Mouse (Mus musculus) ES-E14 (cell line): ENCODE measurements at regions not wholly inside any gene's neighbourhood (a gene's known extent, or its start where the extent isn't known, plus 50 kb on each side); places are given as distances from the start of the nearest gene placed in this dataset.

Experiments
- DNase-seq: peaks from one replicate; pipeline ENCODE4 v3.0.0-alpha.2; 2013; ENCODE audit warnings: low read depth, low spot score
- H3K27ac ChIP-seq: 2 replicates; pipeline ENCODE4 v1.5.1; 2012; ENCODE audit warnings: low read depth, mild to moderate bottlenecking, low read length, moderate library complexity, mixed read lengths; ENCODE audit not compliant: poor library complexity, insufficient read depth, severe bottlenecking
- H3K36me3 ChIP-seq: 2 replicates; pipeline ENCODE4 v1.6.1; 2012; ENCODE audit warnings: mild to moderate bottlenecking, low read length, moderate library complexity, mixed read lengths; ENCODE audit not compliant: control insufficient read depth, poor library complexity, insufficient read depth, severe bottlenecking
- H3K4me1 ChIP-seq, 2 experiments: fragments of 150-350 bp in 1 of 2; sonication (generic) in 1 of 2; 2 replicates each; pipeline ENCODE4 v1.6.1; 2012; ENCODE audit warnings: low read length in 2 of 2, mild to moderate bottlenecking in 1 of 2, mixed read lengths in 1 of 2; ENCODE audit not compliant: control insufficient read depth in 2 of 2, insufficient read depth in 2 of 2, poor library complexity in 1 of 2
- H3K4me3 ChIP-seq, 2 experiments: fragments of 150-350 bp in 1 of 2; sonication (generic) in 1 of 2; 2 replicates each; pipeline ENCODE4 v1.5.1; 2012; ENCODE audit warnings: low read length in 2 of 2, low read depth in 1 of 2, mild to moderate bottlenecking in 1 of 2, mixed read lengths in 1 of 2; ENCODE audit not compliant: insufficient read depth in 1 of 2, poor library complexity in 1 of 2, severe bottlenecking in 1 of 2
- H3K9ac ChIP-seq: 2 replicates; pipeline ENCODE4 v1.6.1; 2012; ENCODE audit warnings: low read depth, mild to moderate bottlenecking, low read length, mixed read lengths; ENCODE audit not compliant: poor library complexity, insufficient read depth, severe bottlenecking
- H3K9me3 ChIP-seq: fragments of 150-350 bp; sonication (generic); 2 replicates; pipeline ENCODE4 v1.6.1; 2012; ENCODE audit warnings: low read depth, mild to moderate bottlenecking, low read length; ENCODE audit not compliant: control insufficient read depth, insufficient read depth
- CHD2 ChIP-seq: IDR thresholded peaks from 2 replicates; pipeline ENCODE4 v1.6.1; 2014; ENCODE audit warnings: mild to moderate bottlenecking, low read depth, low read length, inconsistent platforms
- HCFC1 ChIP-seq: IDR thresholded peaks from 2 replicates; pipeline ENCODE4 v1.6.1; 2012; ENCODE audit warnings: low read length, inconsistent platforms, borderline replicate concordance; ENCODE audit not compliant: insufficient read depth
- MAFK ChIP-seq: IDR thresholded peaks from 2 replicates; pipeline ENCODE4 v1.6.1; 2014; ENCODE audit warnings: mild to moderate bottlenecking, low read depth, low read length, inconsistent platforms; ENCODE audit not compliant: insufficient read depth
- ZC3H11A ChIP-seq: IDR thresholded peaks from 2 replicates; pipeline ENCODE4 v1.6.1; 2012; ENCODE audit warnings: low read depth, mild to moderate bottlenecking, inconsistent platforms, low read length, borderline replicate concordance
- ZNF384 ChIP-seq: IDR thresholded peaks from 2 replicates; pipeline ENCODE4 v1.6.1; 2012; ENCODE audit warnings: low read depth, low read length, inconsistent platforms
- in situ Hi-C, 2 experiments: fragments of 600-800 bp; cut with MboI; formaldehyde crosslinking; loops; one replicate each; pipeline ENCODE4 v1.15.1; 2025; ENCODE audit warnings: low sequenced_read_pairs in 2 of 2, inconsistent platforms in 1 of 2; ENCODE audit not compliant: unreplicated experiment in 2 of 2

GRCm38 (mm10) chr6:109125447-109125846 is 297.0 kb downstream of the Edem1 start:
- in situ Hi-C loops: no loop called here
- Histone ChIP-seq H3K4me3 (no peak overlapping the region), H3K9ac (no peak overlapping the region), H3K9me3 (no peaks in the 10 kb centered on the region), H3K4me1 (no peaks in the 10 kb centered on the region), H3K27ac (no peak overlapping the region), H3K36me3 (no peaks in the 10 kb centered on the region)
- TF ChIP-seq HCFC1 (no peak), ZNF384 (no peak), MAFK (no peak), ZC3H11A (no peak), CHD2 (no peak)
- no peak for DNase-seq

GRCm38 (mm10) chr6:109127203-109127602 is 298.8 kb downstream of the Edem1 start:
- Histone ChIP-seq H3K9me3 (no peaks in the 10 kb centered on the region), H3K27ac (no peak overlapping the region), H3K9ac (no peak overlapping the region), H3K36me3 (no peaks in the 10 kb centered on the region), H3K4me1 (no peaks in the 10 kb centered on the region), H3K4me3 (no peak overlapping the region)
- TF ChIP-seq ZNF384 (no peak), MAFK (no peak), ZC3H11A (no peak)
- no peak for DNase-seq
- in situ Hi-C loops: no loop called here

GRCm38 (mm10) chr6:109146111-109146510 is 317.7 kb downstream of the Edem1 start:
- H3K36me3 ChIP-seq: no peaks in the 10 kb centered on the region
- no peak overlapping the region for H3K4me3 ChIP-seq
- H3K27ac ChIP-seq: no peak overlapping the region
- no peaks in the 10 kb centered on the region for H3K4me1 ChIP-seq
- DNase-seq: no peak
- no peaks in the 10 kb centered on the region for H3K9me3 ChIP-seq
- in situ Hi-C loops: no loop called here
- H3K9ac ChIP-seq: no peak overlapping the region
- TF ChIP-seq CHD2 (no peak), MAFK (no peak), ZNF384 (no peak), HCFC1 (no peak), ZC3H11A (no peak)

GRCm38 (mm10) chr6:109149043-109149442 is 320.6 kb downstream of the Edem1 start:
- Histone ChIP-seq H3K27ac (no peak overlapping the region), H3K9ac (no peak overlapping the region), H3K4me3 (no peak overlapping the region), H3K36me3 (no peaks in the 10 kb centered on the region), H3K4me1 (no peaks in the 10 kb centered on the region), H3K9me3 (no peaks in the 10 kb centered on the region)
- in situ Hi-C loops: no loop called here
- peak; percentile 28 for DNase-seq
- TF ChIP-seq ZC3H11A: no peak
- TF ChIP-seq CHD2: no peak
- no peak for TF ChIP-seq ZNF384
- TF ChIP-seq MAFK: no peak
- no peak for TF ChIP-seq HCFC1

- Histone ChIP-seq H3K36me3 (no peaks in the 10 kb centered on the region), H3K4me1 (no peaks in the 10 kb centered on the region), H3K4me3 (no peak overlapping the region), H3K9ac (no peak overlapping the region), H3K9me3 (no peaks in the 10 kb centered on the region), H3K27ac (no peak overlapping the region)
- in situ Hi-C loops: no loop called here
- peak; percentile 81 for DNase-seq
- TF ChIP-seq HCFC1 (no peak), ZNF384 (no peak), CHD2 (no peak), ZC3H11A (peak; percentile 78; the same call in 1 of the 2 replicates)
Observed at GRCm38 (mm10) chr6:109150023-109150911, 321.8 kb downstream of the Edem1 start.
